Mouse (Mus musculus) brain, adult 2 months (tissue): Measurements from ENCODE around the gene Anks6.
"Not testable (repeated sequence)": the region's sequence is repeated elsewhere in the genome, so short reads cannot be mapped to it uniquely, and the experiment has no call there.

Experiments used
- DNase-seq: peaks from one replicate; pipeline ENCODE4 v3.0.0; 2011; ENCODE audit warnings: low read depth, low spot score

The Anks6 gene

DNA sequence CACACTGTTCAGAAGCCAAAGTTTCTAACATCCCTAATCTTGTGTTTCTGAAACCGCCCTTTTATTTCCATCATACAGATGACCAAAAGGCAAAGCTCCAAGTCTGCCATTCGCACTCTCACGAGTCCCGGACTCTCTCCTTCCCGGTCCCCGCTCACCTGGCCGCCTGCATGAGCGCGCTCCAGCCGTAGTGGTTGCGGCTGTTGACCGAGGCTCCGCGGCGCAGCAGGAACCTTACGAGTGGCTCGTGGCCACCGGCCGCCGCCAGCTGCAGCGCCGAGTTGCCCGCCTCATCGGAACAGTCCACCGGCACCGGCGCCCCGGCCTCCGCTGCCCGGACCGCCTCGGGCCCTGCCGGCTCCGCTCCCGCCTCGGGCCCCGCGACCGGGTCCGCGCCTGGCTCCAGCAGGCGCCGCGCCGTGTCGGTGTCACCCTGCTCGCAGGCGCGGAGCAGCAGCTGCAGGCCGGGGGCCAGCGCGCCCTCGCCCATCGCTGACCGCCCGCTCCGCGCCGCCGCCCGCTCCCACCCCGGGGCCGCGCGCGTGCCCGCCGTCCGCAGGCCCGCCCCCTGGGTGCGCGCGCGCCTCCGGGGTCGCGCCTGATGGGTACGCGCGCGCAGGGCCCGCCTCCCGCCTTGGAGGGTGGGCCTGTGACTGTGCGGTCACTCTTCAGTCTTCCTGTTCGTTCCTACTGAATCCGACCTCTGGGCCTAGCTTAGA, at the start of gene Anks6:
Gene Anks6 (minus strand): TSS at position 637 of the 719 bp plus-strand sequence.
- peak; percentile 91 for DNase-seq

GRCm38 (mm10) chr4:47103561-47103960, 46.3 kb upstream of the Anks6 start:
- DNase-seq: no peak

GRCm38 (mm10) chr4:47093647-47094046, 36.4 kb upstream of the Anks6 start:
- no peak for DNase-seq

DNA sequence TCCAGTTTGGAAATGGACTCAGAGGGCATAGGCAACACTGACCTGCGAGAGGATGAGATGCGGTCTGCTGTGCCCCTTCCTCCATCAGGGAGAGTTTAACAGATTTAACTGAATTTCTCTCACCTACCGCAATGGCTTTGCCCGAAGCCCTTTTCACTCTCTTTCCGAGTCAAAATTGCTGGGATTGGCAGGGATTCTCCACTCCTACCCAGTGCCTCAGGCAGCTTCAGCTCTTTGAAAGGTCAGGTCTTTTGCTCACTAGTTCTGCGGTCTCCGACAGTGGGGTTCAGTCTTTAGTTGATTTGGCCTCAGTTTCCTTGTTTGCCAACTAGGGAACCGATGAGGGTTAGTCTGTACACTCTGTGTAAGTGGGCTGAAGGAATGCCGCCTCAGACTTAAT, 35.9 kb upstream of the Anks6 start:
- no peak for DNase-seq

- DNase-seq: peak; percentile 14
Observed at GRCm38 (mm10) chr4:47092387-47093021, 35.3 kb upstream of the Anks6 start.

DNA sequence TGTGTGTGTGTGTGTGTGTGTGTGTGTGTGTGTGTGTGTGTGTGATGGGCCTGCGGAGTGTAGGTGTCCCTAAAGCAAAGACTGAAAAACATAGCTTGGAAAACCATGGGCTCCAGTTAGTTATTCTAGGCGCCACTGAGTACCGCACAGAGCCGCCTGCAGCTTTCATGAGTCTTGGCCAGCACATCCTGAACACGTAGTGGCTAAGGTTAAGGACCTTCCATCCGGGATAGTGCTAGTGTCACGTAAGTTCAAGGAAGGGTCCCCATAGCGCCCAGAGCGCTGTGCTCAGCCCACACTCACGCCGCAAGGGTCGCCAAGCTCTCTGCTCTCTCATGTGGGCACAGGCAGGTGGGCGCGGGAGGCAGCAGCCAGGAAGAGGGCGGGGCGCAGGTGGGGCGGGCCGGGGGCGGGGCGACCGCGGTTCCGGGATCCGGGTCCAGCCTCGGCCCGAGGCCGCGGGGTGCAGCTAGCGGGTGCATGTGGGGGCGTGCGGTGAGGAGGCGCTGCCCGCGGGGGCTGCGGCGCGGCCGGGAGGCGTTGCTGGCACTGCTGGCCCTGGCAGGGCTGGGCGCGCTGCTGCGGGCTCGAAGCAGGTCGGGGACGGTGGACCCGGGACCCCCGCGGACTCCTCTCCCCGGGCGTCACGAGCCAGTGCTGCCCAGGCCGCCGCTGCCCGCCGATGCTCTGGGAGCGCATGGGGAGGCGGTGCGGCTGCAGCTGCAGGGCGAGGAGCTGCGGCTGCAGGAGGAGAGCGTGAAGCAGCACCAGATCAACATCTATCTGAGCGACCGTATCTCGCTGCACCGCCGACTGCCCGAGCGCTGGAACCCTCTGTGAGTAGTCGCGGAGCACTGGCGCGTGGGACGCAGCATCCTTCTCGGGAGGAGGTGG, 34.5 kb upstream of the Anks6 start, which contains the start of gene Galnt12:
Gene Galnt12 (plus strand): TSS at position 417 of the 894 bp plus-strand sequence.
- DNase-seq: peak; percentile 45

- no peak for DNase-seq
Observed at GRCm38 (mm10) chr4:47088671-47089070, 31.4 kb upstream of the Anks6 start.

DNA sequence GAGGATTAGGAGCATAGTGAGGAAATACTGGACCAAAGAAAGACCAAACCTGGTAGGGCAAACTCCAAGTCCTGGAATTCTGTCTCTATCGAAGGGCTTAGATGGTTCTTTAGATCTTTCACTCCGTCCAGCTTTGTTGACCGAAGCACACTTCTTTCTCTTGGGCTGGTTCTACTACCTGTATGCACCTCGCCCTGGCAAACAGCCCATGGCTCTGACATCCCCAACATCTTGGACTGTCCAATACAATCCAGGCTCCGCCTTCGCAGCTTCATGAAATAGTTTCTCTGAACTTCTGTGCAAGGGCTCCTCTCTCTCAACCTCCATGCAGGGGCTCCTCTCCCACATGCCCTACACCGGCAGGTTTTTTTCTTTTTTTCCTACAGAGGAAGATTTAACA, 26.6 kb upstream of the Anks6 start:
- DNase-seq: no peak

DNA sequence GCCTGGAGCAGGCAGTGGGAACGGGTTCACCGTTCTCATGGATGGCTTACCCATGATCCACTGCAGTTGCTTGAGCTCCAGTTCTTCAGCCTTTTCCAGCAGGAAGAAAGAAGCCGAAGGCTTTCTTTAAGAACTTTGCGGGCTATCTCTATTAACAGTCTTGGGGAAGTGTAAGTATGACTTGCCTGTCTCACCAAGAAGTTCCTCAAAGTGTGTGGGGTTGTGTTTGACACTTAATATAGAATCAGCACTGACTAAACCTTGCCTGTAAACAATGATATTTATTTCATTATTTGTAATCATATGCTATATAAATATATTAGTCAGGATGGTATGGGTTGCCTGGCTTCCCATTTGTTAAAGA, 23.4 kb upstream of the Anks6 start:
- DNase-seq: no peak

DNA sequence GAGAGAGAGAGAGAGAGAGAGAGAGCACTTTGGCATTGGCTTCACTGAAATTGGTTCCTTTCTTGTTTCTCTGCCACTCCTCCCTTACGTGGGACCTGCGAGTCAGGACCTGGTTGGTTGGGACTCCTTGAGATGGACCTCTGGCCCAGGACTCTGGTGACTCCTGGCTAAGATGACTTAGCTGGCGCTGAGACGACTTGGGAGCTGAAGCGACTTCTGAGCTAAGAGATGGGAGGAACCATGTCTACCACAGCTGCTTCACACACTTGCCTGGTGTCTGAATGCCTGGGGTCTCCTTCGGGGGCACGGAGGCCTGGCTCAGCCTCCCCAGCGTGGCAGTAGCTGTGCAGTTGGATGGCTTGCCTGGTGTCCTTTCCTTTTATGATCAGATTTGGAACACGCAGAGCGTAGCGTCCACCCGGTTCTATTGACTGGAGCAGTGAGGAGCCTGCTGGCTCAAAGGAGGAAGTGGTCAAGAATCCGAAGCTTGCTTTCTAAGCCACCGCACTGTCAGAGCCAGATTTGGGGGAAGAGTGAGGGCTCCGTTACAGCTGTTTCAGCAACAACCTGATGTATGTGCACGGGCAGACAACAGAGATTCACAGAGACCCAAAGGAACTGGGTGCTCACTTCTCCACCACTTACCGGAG, 22.9 kb upstream of the Anks6 start:
- peak; percentile 27 for DNase-seq

DNA sequence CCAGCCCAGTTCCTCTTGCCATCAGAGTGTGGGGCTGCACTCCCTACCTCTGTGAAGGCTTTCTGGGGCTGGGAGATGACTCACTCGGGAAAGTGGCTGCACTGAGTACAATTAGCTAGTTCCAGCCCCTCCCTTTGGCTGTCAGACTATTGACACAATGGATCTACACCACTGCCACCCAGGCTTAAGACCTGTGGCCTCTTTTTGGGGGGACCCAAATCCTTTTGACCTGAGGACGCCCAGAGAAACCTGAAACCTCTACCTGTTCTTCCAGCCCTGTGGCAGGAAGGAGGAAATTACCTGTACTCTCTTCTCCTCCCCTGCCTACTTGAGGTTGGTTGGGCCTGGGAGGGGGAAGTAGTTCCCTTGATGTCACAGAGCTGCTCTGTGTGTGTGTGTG, 17.8 kb upstream of the Anks6 start:
- peak; percentile 38 for DNase-seq

DNA sequence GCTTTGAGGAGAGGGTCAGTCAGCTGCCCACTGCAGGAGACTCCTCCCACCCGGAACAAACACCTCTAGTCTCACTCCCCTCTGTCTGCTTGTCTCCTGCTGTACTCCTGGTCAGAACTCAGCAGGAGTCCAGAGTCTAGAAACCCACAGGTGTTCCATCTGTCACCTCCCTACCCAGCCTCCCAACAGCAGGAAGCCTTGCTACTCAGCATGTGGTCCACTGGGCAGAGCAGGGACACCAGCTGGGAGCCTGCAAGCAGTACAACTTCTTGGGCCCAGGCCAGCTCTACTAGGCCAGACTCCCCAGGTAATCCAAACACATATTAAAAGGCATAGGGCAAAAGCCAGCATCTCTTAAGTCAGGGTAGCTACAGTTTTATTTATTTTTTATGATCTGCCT, 3.7 kb upstream of the Anks6 start:
- peak; percentile 25 for DNase-seq

DNA sequence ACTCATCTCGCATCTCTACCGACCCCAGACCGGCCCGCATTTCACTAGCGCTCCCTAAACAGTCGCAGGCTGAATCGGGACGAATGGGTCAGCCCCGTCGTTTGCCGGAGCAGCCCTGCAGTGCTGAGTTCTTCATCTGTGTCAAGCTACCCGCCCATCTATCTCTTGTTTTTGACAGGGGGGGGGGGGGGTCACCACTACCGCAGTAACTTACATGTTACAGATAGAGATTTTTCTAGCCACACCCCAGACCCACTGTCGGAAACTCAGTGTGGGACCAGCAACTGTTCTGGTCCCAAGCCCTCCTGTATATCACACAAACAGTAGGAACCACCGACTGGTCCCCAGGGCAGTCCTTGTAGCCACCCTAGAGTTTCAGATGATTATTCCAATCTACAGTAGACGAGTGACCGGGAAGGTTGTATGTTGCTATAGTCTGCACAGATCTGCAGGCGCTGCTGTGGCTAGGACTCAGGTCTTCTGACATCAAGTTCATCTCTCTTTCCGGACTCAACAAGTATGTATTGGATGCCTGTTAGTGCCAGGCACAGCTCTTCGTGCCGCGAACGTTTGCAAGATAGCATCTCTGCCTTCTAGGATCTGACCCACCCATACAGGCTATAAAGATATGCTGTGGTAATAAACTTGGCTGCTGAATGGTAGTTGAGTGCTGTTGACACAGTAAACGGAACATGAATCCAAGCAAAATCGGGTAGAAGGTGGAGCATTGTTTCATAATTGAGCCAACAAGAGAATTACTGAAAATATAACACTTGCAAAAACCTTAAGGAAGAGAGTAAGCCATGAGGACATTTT, 491 bp upstream of the Anks6 start:
- no peak for DNase-seq

GRCm38 (mm10) chr4:47055570-47056080, 1.6 kb downstream of the Anks6 start:
- DNase-seq: peak; percentile 71

GRCm38 (mm10) chr4:47055170-47055569, 2.1 kb downstream of the Anks6 start:
- DNase-seq: not testable (repeated sequence)

DNA sequence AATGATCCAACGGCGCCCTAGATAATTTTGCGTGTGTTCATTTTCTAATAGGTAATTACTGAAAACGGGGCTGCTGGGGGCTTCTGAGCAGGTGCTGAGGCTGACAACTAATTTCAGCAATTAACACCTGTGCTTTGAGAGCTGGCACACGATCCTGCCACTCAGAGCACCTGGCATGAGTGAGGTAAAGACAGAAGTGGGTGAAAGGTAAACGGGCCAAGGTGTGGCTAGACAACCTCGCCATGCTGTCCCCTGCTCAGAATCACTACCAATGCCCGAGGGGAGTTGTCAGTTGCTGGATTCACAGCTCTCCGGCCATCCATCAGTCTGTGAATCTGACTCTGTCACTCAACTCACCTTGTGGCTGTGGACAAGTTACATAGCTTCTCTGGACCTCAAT, 5.3 kb downstream of the Anks6 start:
- no peak for DNase-seq

DNA sequence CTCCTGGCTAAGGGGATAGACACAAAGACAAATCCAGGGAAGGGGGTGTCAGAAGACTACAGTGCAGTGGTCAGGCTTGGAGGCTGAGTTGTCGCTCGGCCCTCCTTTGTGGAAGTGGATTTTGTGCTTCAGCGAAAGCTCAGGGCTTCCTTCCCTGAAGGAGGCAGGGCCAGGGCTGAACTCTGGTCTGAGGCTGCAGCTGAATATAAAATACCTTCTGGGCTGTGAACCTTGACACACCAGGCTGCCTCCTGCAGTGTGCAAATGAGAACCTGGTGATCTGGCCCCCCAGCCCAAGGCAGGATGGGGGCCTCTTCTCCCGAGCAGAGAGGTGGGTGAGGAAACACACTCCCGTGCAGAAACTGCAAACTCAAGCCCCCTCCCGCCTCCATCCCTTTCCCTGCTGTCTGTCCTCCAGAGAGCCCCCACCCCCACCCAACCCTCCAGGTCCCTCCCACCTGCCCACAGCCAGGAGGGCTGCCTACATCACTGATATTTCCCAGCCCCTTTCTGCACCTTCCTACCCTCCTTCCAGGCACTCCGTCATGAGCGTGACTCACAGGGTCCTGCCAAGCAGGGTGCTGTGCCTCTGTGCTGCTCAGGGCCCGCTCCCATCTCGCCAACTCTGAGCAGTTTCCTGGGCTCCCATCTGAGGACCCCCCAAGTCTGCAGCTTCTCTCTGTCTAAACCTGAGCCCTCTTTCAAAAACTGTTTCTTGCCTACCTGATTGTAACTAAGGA, 6.4 kb downstream of the Anks6 start:
- peak; percentile 52 for DNase-seq

DNA sequence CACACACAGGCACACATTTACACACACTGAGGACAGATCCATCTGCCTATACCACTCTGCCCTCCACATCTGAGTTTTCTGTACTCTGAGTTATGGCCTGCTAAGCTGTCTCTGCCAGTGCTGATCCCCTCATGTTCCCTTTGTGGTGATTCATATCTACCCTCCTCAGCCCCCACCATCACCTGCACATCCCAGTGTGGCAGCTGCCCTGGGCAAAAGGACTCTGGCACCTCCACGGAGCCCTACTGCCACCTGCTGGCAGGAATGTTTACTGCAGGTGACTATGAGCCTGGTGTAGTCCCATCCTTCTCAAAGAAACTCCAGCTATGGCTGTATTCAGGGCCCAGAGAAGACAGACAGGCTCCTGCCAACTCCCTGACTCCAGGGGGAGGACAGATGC, 7.1 kb downstream of the Anks6 start:
- peak; percentile 86 for DNase-seq

- DNase-seq: no peak
Observed at GRCm38 (mm10) chr4:47049216-47049615, 8.0 kb downstream of the Anks6 start.

DNA sequence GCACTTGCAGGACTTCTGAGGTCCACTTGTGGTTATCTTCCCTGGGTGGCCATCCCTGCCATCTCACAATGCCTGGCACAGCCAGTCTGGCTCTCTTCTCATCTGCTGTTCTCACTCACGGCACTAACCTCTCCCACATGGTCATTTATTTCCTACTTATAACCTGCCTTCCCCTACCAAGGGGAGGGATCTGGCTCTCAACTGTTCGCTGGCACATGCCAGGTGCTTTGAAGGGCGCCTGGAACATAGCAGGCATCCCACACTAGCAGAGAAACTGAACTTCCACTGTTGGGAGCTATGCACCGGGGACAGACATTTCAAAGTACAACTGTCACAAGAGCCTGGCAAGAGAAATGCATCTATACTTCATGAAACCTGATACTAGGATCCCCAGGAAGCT, 9.5 kb downstream of the Anks6 start:
- no peak for DNase-seq
